Mouse (Mus musculus): ENCODE measurements around the gene Exoc5. TPM values are rescaled to one million over a fixed set of nuclear protein-coding genes. Genes with fewer than 3 reads are reported as not detected.
"Not testable (repeated sequence)": the region's sequence is repeated elsewhere in the genome, so short reads cannot be mapped to it uniquely, and the experiment has no call there.

Gene Exoc5
- polyA plus RNA-seq (2014; fragmentation: Nextera tagmentation; extraction: Ambion mirVana) = 95.9 and 97.3 TPM in 2 replicates

GRCm38 (mm10) chr14:49066274-49066823 is at the start of gene Exoc5:
Gene Exoc5 (minus strand): TSS chr14:49066653.
- DNase-seq (ENCODE audit: low spot score) (peak; percentile 96), ATAC-seq (ENCODE audit: insufficient read depth, low FRiP score, low TSS enrichment) (peak; percentile 96)
- Histone ChIP-seq H3K9me3 (ENCODE audit: control insufficient read depth, low read length) (no peaks in the 10 kb centered on the region), H3K27me3 (ENCODE audit: control insufficient read depth, insufficient read depth, low read length) (no peaks in the 10 kb centered on the region), H3K27ac (ENCODE audit: low read depth, low read length) (peak within 1 kb of the TSS; percentile 99), H3K9ac (ENCODE audit: low read length) (peak within 1 kb of the TSS; percentile 98), H3K4me3 (ENCODE audit: low read depth, low read length) (peak within 1 kb of the TSS; percentile 94), H3K4me1 (ENCODE audit: control insufficient read depth, insufficient read depth, low read length) (peaks cover 10% of the 10 kb centered on the region; the same call in 1 of the 2 replicates), H3K36me3 (ENCODE audit: control insufficient read depth, insufficient read depth, low read length) (no peaks in the 10 kb centered on the region), H3K4me2 (ENCODE audit: low read depth) (peak within 1 kb of the TSS; percentile 75)
- under 1% methylated on average over 53 of the region's 53 CpGs for WGBS

- H3K27ac ChIP-seq (ENCODE audit: low read depth, low read length); H3K36me3 ChIP-seq (ENCODE audit: control insufficient read depth, insufficient read depth, low read length); H3K4me3 ChIP-seq (ENCODE audit: low read depth, low read length); H3K27me3 ChIP-seq (ENCODE audit: control insufficient read depth, insufficient read depth, low read length); H3K4me2 ChIP-seq (ENCODE audit: low read depth); DNase-seq (ENCODE audit: low spot score); H3K9me3 ChIP-seq (ENCODE audit: control insufficient read depth, low read length); ATAC-seq (ENCODE audit: insufficient read depth, low FRiP score, low TSS enrichment); H3K4me1 ChIP-seq (ENCODE audit: control insufficient read depth, insufficient read depth, low read length); H3K9ac ChIP-seq (ENCODE audit: low read length): not testable (repeated sequence)
- WGBS = 76% methylated on average over 1 of the region's 1 CpGs
Observed at GRCm38 (mm10) chr14:49091755-49092154, 25.3 kb upstream of the Exoc5 start.

GRCm38 (mm10) chr14:49091277-49091676 is 24.8 kb upstream of the Exoc5 start:
- Histone ChIP-seq H3K27ac (ENCODE audit: low read depth, low read length) (no peak overlapping the region), H3K4me2 (ENCODE audit: low read depth) (no peak overlapping the region), H3K9me3 (ENCODE audit: control insufficient read depth, low read length) (no peaks in the 10 kb centered on the region), H3K9ac (ENCODE audit: low read length) (no peak overlapping the region), H3K4me3 (ENCODE audit: low read depth, low read length) (no peak overlapping the region), H3K36me3 (ENCODE audit: control insufficient read depth, insufficient read depth, low read length) (no peaks in the 10 kb centered on the region), H3K27me3 (ENCODE audit: control insufficient read depth, insufficient read depth, low read length) (no peaks in the 10 kb centered on the region), H3K4me1 (ENCODE audit: control insufficient read depth, insufficient read depth, low read length) (no peaks in the 10 kb centered on the region)
- WGBS = 90% methylated on average over 4 of the region's 4 CpGs
- DNase-seq (ENCODE audit: low spot score) = no peak
- no peak for ATAC-seq (ENCODE audit: insufficient read depth, low FRiP score, low TSS enrichment)

GRCm38 (mm10) chr14:49090102-49090501 is 23.6 kb upstream of the Exoc5 start:
- Histone ChIP-seq H3K4me2 (ENCODE audit: low read depth) (no peak overlapping the region), H3K27ac (ENCODE audit: low read depth, low read length) (no peak overlapping the region), H3K4me1 (ENCODE audit: control insufficient read depth, insufficient read depth, low read length) (no peaks in the 10 kb centered on the region), H3K9me3 (ENCODE audit: control insufficient read depth, low read length) (no peaks in the 10 kb centered on the region), H3K9ac (ENCODE audit: low read length) (no peak overlapping the region), H3K27me3 (ENCODE audit: control insufficient read depth, insufficient read depth, low read length) (no peaks in the 10 kb centered on the region), H3K4me3 (ENCODE audit: low read depth, low read length) (no peak overlapping the region), H3K36me3 (ENCODE audit: control insufficient read depth, insufficient read depth, low read length) (no peaks in the 10 kb centered on the region)
- DNase-seq (ENCODE audit: low spot score) (no peak), ATAC-seq (ENCODE audit: insufficient read depth, low FRiP score, low TSS enrichment) (no peak)
- 31% methylated on average over 5 of the region's 5 CpGs for whole genome bisulfite sequencing

- ATAC-seq (ENCODE audit: insufficient read depth, low FRiP score, low TSS enrichment) = no peak
- Histone ChIP-seq H3K27ac (ENCODE audit: low read depth, low read length) (no peak overlapping the region), H3K9me3 (ENCODE audit: control insufficient read depth, low read length) (no peaks in the 10 kb centered on the region), H3K4me1 (ENCODE audit: control insufficient read depth, insufficient read depth, low read length) (no peaks in the 10 kb centered on the region), H3K9ac (ENCODE audit: low read length) (no peak overlapping the region), H3K4me3 (ENCODE audit: low read depth, low read length) (no peak overlapping the region), H3K36me3 (ENCODE audit: control insufficient read depth, insufficient read depth, low read length) (no peaks in the 10 kb centered on the region), H3K27me3 (ENCODE audit: control insufficient read depth, insufficient read depth, low read length) (no peaks in the 10 kb centered on the region), H3K4me2 (ENCODE audit: low read depth) (no peak overlapping the region)
- no peak for DNase-seq (ENCODE audit: low spot score)
- 16% methylated on average over 6 of the region's 6 CpGs for WGBS
Observed at GRCm38 (mm10) chr14:49089461-49090058, 23.1 kb upstream of the Exoc5 start.

GRCm38 (mm10) chr14:49088155-49089048 is 21.9 kb upstream of the Exoc5 start:
- no peaks in the 10 kb centered on the region for H3K36me3 ChIP-seq (ENCODE audit: control insufficient read depth, insufficient read depth, low read length)
- no peaks in the 10 kb centered on the region for H3K4me1 ChIP-seq (ENCODE audit: control insufficient read depth, insufficient read depth, low read length)
- no peaks in the 10 kb centered on the region for H3K27me3 ChIP-seq (ENCODE audit: control insufficient read depth, insufficient read depth, low read length)
- H3K4me2 ChIP-seq (ENCODE audit: low read depth) = no peak overlapping the region
- 47% methylated on average over 14 of the region's 14 CpGs for WGBS
- no peak overlapping the region for H3K4me3 ChIP-seq (ENCODE audit: low read depth, low read length)
- no peak overlapping the region for H3K9ac ChIP-seq (ENCODE audit: low read length)
- ATAC-seq (ENCODE audit: insufficient read depth, low FRiP score, low TSS enrichment) (no peak), DNase-seq (ENCODE audit: low spot score) (no peak)
- no peaks in the 10 kb centered on the region for H3K9me3 ChIP-seq (ENCODE audit: control insufficient read depth, low read length)
- H3K27ac ChIP-seq (ENCODE audit: low read depth, low read length) = no peak overlapping the region

GRCm38 (mm10) chr14:49086522-49086921 is 20.1 kb upstream of the Exoc5 start:
- Histone ChIP-seq H3K27me3 (ENCODE audit: control insufficient read depth, insufficient read depth, low read length) (no peaks in the 10 kb centered on the region), H3K4me2 (ENCODE audit: low read depth) (no peak overlapping the region), H3K27ac (ENCODE audit: low read depth, low read length) (no peak overlapping the region), H3K4me1 (ENCODE audit: control insufficient read depth, insufficient read depth, low read length) (no peaks in the 10 kb centered on the region), H3K4me3 (ENCODE audit: low read depth, low read length) (no peak overlapping the region), H3K9ac (ENCODE audit: low read length) (no peak overlapping the region), H3K9me3 (ENCODE audit: control insufficient read depth, low read length) (no peaks in the 10 kb centered on the region), H3K36me3 (ENCODE audit: control insufficient read depth, insufficient read depth, low read length) (no peaks in the 10 kb centered on the region)
- DNase-seq (ENCODE audit: low spot score) = no peak
- ATAC-seq (ENCODE audit: insufficient read depth, low FRiP score, low TSS enrichment) = no peak
- 84% methylated on average over 4 of the region's 4 CpGs for WGBS

GRCm38 (mm10) chr14:49078820-49079219 is 12.4 kb upstream of the Exoc5 start:
- no peaks in the 10 kb centered on the region for H3K36me3 ChIP-seq (ENCODE audit: control insufficient read depth, insufficient read depth, low read length)
- ATAC-seq (ENCODE audit: insufficient read depth, low FRiP score, low TSS enrichment) = no peak
- H3K27ac ChIP-seq (ENCODE audit: low read depth, low read length) = no peak overlapping the region
- WGBS = 92% methylated on average over 2 of the region's 2 CpGs
- H3K4me3 ChIP-seq (ENCODE audit: low read depth, low read length) = no peak overlapping the region
- no peaks in the 10 kb centered on the region for H3K9me3 ChIP-seq (ENCODE audit: control insufficient read depth, low read length)
- no peaks in the 10 kb centered on the region for H3K4me1 ChIP-seq (ENCODE audit: control insufficient read depth, insufficient read depth, low read length)
- H3K27me3 ChIP-seq (ENCODE audit: control insufficient read depth, insufficient read depth, low read length) = no peaks in the 10 kb centered on the region
- H3K9ac ChIP-seq (ENCODE audit: low read length) = no peak overlapping the region
- DNase-seq (ENCODE audit: low spot score) = no peak
- H3K4me2 ChIP-seq (ENCODE audit: low read depth) = no peak overlapping the region

Measured in neural tube, embryonic 11.5 days (tissue).